7 mouse cellular contexts compared by ENCODE assay signal in genomic region chr16:50201546-50202151, GRCm38 (mm10).
DNase-seq lines count a peak whose midpoint lies in the region; ATAC-seq and TF ChIP-seq lines count a peak whose summit lies in the region.

No protein-coding gene starts in this region.

- H3K27ac ChIP-seq in ES-E14 (ENCODE audit: insufficient read depth, low read depth, low read length, poor library complexity, severe bottlenecking): no peak overlapping the region
- no peak overlapping the region for H3K27ac ChIP-seq in neural tube, embryonic 15.5 days (replicated peaks)

- H3K36me3 ChIP-seq in ES-E14 (ENCODE audit: control insufficient read depth, insufficient read depth, low read length, poor library complexity, severe bottlenecking): peaks cover 8% of the 10 kb centered on the region
- peaks cover 13% of the 10 kb centered on the region for H3K36me3 ChIP-seq in neural tube, embryonic 15.5 days

- H3K27me3 ChIP-seq in neural tube, embryonic 15.5 days (replicated peaks): no peaks in the 10 kb centered on the region

- no peak overlapping the region for H3K4me3 ChIP-seq in ES-E14 (ENCODE audit: insufficient read depth in 1 of 2, low read depth in 1 of 2, low read length in 2 of 2, poor library complexity in 1 of 2, severe bottlenecking in 1 of 2)
- no peak overlapping the region for H3K4me3 ChIP-seq in neural tube, embryonic 15.5 days (replicated peaks)

- no peak overlapping the region for H3K9ac ChIP-seq in ES-E14 (ENCODE audit: insufficient read depth, low read depth, low read length, poor library complexity, severe bottlenecking)
- H3K9ac ChIP-seq in neural tube, embryonic 15.5 days (replicated peaks): no peak overlapping the region

- in situ Hi-C loops in ES-E14 (cut with MboI; ENCODE audit: low sequenced_read_pairs in 2 of 2, unreplicated experiment in 2 of 2): no loop called here

- WGBS in neural tube, embryonic 15.5 days: 87% methylated on average over 7 of the region's 7 CpGs

- H3K4me1 ChIP-seq in ES-E14 (ENCODE audit: control insufficient read depth in 2 of 2, insufficient read depth in 2 of 2, low read length in 2 of 2, poor library complexity in 1 of 2): no peaks in the 10 kb centered on the region
- H3K4me1 ChIP-seq in neural tube, embryonic 15.5 days: 0 out of 2 replicates have a peak, but pooled peaks cover 6% of the 10 kb centered on the region

- no peaks in the 10 kb centered on the region for H3K9me3 ChIP-seq in ES-E14 (ENCODE audit: control insufficient read depth, insufficient read depth, low read depth, low read length)
- no peaks in the 10 kb centered on the region for H3K9me3 ChIP-seq in neural tube, embryonic 15.5 days (replicated peaks)

- DNase-seq in layer of hippocampus, adult 11-12 months (ENCODE audit: low spot score): peak; percentile 47
- no peak for DNase-seq in layer of hippocampus, adult 8-10 months (ENCODE audit: low spot score in 2 of 2)
- peak; percentile 31 for DNase-seq in ES-E14 (ENCODE audit: low read depth, low spot score)
- peak; percentile 62 for DNase-seq in adrenal gland, postnatal 14 days

- H3K4me2 ChIP-seq in neural tube, embryonic 15.5 days: no peak overlapping the region

- peak; percentile 79 for ATAC-seq in granulocyte monocyte progenitor cell, adult 5-6 weeks (replicated peaks; ENCODE audit: poor library complexity, severe bottlenecking)
- ATAC-seq in neutrophil, adult 5-6 weeks (ENCODE audit: extremely low read depth, insufficient number of reproducible peaks, low FRiP score, poor library complexity, severe bottlenecking): peak; percentile 72; the same call in 1 of the 2 replicates
- ATAC-seq in neural tube, embryonic 15.5 days (ENCODE audit: low FRiP score): no peak

TF ChIP-seq in ES-E14, 5 proteins besides CTCF, POLR2A, EP300 and RAD21:
- TF ChIP-seq CHD2 (IDR thresholded peaks at IDR 0.05; ENCODE audit: low read depth, low read length): no peak
- TF ChIP-seq HCFC1 (IDR thresholded peaks at IDR 0.05; ENCODE audit: borderline replicate concordance, insufficient read depth, low read length): no peak
- no peak for TF ChIP-seq ZNF384 (IDR thresholded peaks at IDR 0.05; ENCODE audit: low read depth, low read length)
- no peak for TF ChIP-seq ZC3H11A (IDR thresholded peaks at IDR 0.05; ENCODE audit: borderline replicate concordance, low read depth, low read length)
- TF ChIP-seq MAFK (IDR thresholded peaks at IDR 0.05; ENCODE audit: insufficient read depth, low read depth, low read length): no peak

Comparison
In these comparisons a context has a peak if more than half of its experiments do, and no peak if none do; other contexts are left out.
1. DNase-seq: peak in layer of hippocampus, adult 11-12 months (single experiment), ES-E14 (single experiment) and adrenal gland, postnatal 14 days (single experiment); none in layer of hippocampus, adult 8-10 months (0 of 2).